Mouse (Mus musculus) retina, postnatal 7 days (tissue): ENCODE results near the gene Arvcf.

Experiments used
- DNase-seq: peaks from one replicate; pipeline ENCODE4 v3.0.0-alpha.2; 2012; ENCODE audit warnings: low read depth, low spot score

Arvcf gene

DNA sequence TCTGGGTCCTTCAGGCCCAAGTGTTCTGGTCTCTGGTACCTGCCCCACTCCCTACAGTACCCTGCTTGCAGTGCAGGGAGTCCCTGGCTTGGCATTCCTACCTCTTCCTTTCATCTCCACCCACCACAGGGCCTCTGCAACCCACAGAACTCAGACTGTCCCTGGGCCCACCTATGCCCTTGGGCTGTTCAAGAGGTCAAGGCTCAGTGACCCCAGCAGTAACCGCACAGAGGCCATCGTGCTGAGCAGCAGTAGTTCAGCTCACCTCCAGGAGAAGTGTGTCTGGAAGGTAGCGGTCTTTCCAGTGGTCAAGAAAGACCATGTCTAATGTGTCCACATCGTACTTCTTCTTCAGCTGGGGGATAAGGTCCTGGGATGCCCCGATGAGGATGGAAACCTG lies 62.4 kb downstream of the Arvcf start:
- no peak for DNase-seq

DNA sequence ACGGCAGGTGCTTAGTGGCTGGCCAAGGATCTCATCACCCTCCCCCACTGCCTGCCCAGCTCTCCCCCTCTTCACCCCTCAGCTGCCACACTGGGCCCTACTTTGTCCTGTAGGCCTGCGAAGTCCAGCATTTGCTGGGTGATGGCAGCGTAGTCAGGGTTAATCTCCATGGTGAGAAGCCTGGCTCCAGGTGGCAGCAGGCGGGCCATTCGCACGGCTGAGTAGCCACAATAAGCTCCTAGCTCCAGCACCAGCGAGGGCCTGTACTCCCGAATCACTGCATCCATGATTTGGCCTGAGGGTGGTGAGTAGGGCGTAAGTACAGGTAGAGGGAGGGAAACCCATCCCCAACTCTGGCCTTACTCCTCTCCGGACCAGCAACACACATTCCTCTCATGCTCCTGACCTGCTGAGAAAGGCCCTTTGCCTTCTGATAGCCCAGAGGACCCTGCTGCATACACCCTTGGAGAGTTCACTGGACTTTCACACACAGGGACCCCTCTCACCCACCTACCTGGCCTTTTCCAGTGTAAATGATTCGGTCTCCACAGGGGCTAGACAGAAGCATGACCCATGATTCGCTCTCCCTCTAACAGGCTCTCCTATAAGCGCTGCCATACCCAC lies 63.2 kb downstream of the Arvcf start:
- DNase-seq = no peak

DNA sequence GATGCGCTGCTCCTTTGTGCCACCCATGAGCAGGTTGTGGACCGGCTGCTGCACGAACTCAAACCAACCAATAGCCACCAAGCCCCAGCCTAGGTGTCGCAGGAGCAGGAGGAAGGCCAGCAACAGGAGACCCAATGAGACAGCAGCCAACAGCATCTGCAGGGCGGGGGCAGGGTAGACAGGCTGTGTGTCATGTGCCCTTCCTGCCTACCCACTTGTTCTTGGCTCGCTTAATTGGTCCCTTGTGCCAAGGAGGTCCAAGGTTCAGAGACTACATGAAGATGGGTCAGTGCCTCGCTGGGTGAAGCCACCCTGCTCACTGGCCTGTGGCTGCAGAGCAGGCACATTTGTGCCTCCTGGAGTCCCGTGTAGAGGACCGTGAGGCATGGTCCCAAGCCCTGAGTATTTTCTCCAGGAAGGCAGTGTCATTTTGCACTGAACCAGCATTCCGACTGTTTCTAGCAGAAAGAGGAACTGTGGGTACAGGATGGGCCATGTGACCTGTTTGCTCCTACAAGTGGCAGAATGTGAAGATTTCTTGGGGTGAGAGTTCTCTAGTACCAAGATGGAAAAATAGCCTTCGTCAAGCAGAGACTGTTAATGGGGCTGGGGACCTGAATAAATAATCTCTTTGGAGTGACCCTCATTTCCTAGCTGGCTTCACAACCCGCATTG lies 64.0 kb downstream of the Arvcf start:
- DNase-seq = no peak

DNA sequence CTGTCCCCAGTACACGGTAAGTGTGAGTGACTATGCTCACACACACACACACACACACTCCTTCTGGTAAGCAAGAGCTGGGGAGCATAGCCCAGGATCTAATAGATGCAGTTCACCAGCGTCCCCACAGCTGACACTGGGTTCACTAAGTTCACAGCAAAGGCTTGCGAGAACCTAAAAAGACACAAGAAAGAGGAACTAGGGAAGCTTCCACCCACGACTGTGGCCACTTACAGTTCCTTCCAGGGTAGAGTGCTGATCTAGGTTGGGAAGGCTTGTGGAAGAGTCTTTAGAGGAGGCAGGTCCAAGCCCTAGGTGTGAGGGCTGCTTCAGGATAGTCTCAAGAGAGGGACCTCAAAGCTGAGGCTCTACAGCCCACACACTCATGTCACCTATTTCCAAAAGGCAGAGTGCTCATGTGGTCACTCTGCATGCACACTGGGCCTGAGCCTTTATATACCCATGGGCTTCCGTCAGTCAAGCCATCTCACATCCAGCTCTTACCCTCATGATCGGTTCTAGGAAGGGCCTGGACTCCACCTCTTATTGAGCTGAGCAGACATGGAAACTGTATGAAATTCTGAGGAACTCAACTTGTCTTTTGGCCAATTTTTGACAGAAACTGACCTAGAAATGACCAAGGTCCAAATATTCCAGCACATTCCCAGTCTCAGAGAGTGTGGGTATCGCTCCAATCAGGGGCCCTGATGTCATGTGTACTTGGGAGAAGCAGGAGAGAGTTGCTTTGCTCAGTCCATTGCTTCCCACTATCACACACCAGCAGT lies 65.2 kb downstream of the Arvcf start:
- DNase-seq = no peak

DNA sequence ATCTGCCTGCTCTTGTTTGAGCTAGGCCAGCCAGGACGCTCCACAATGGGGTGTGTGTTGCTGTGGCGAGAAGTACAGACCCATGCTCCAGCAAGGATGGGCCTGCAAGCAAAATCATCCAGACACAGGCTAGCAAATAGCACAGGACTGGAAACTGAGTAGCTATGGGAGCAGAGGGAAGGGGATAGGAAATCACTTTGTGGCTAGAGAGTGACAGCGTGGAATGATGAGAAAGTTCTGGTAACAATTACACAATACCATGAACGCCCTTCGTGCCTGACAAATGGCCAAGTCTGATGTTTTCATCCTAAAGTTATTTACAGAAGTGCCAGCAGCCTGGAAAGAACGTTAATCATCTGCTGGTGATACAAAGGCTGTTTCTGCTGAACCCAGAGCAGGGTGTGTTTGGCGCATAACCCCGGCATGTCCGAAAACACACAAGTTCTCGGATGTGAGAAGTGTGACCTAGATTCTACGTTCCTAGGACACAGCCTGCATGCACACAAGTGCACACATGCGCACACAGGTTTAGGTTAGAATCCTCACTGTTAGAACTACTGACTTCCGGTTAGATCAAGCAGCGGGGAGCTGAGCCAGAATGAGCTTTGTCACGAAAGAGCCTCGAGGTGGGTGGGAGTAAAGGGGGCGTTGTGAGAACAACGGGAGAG lies 68.2 kb downstream of the Arvcf start:
- DNase-seq = no peak

DNA sequence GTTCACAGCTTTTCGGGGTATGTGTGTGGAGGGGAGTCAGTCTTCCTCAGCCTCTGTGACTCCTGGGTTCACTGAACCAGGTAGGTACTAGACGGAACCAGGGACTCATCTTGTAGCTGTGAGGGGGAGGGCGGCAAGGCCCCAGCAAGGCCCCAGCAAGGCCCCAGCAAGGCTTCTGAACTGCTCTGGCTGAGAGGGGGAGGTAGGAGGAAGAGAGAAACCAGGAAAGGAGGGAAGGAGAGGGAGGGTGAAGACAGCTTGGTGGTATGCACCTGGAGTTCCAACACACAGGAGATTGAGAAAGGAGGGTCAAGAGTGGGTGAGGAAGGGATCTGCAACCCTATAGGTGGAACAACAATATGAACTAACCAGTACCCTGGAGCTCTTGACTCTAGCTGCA lies 68.9 kb downstream of the Arvcf start:
- no peak for DNase-seq

DNA sequence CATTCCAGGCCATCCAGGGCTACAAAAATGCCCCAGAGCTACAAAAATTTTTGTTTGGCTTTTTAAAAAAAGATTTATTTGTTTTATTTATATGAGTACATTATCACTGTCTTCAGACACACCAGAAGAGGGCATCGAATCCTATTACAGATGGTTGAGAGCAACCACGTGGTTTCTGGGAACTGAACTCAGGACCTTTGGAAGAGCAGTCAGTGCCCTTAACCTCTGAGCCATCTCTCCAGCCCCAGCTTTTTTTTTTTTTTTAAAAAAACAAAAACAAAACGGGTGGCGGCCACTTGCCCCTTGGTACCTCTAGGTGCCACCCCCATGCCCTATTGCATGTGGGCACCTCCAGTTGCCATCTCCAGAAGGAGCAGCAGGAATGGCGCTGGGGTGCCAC lies 69.5 kb downstream of the Arvcf start:
- no peak for DNase-seq

DNA sequence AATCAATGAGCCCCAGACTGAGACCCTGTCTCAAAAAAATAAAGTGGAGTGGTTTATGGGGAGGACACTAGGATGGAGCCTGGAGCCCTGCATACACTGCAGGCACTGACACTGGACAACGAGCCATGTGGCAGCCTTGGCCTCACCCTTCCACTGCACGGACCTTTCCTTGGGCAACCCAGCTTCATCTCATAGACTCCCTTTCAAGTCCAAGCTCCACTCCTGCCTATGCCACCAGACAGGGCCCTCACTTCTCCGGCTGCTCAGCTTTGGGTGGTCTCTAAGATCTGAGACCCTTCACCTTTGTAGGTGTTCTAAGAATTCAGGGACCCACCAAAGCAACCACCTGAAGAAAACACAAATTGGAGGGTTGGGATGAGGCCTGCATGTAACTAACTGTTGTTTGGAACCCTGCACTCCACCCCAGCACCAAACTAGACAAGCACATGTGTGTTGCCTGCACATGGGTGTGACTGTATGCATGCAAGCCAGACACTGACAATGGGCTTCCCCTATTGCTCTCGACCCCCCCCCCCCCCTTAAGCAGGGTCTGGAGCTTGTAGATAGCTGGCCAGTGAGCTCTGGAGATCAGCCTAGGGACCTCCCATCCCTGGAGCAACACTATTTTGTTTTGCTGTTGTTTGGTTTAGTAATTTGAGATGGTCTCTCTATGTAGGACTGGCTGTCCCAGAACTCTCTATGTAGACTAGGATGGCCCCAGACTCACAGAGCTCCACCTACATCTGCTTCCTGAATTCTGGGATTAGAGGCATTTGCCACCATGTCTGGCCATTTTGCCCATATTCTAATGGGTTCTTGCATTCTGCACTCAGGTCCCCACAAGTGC lies 71.0 kb downstream of the Arvcf start:
- no peak for DNase-seq

DNA sequence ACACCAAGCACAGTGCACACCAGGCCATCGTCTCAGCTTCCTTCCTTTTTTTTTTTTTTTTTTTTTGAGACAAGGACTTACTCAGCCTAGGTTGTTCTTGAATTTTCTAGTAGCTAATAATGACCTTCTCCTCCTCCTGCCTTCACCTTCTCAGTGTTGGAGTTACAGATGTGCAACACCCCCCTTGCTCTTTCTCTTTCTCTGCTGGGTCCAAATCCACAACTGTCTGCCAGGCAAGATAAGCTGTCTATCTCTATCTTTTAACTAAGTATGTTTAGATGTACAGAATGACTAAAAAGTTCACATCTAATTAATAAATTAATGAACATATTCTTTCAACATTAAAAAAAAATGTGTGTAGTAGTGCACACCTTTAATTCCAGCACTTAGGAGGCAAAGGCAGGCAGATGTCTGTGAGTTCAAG lies 71.6 kb downstream of the Arvcf start:
- DNase-seq = no peak

DNA sequence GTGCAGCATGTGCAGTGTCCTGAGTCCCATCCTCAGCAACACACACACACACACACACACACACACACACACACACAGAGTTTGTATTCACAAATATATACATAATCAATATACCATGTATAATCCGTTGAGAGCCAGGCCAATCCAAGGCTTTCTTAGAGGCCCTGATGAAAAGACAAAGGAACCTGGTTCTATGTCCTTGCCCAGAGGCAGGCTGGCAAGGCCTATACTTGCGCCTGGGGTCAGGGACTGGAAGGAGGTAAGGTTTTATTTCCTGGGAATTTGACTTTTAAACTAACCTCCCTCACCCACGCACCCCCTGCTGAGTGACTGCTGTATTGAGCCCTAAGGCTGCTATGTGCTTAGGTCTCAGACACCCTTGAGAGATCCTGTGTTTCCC lies 72.6 kb downstream of the Arvcf start:
- no peak for DNase-seq

DNA sequence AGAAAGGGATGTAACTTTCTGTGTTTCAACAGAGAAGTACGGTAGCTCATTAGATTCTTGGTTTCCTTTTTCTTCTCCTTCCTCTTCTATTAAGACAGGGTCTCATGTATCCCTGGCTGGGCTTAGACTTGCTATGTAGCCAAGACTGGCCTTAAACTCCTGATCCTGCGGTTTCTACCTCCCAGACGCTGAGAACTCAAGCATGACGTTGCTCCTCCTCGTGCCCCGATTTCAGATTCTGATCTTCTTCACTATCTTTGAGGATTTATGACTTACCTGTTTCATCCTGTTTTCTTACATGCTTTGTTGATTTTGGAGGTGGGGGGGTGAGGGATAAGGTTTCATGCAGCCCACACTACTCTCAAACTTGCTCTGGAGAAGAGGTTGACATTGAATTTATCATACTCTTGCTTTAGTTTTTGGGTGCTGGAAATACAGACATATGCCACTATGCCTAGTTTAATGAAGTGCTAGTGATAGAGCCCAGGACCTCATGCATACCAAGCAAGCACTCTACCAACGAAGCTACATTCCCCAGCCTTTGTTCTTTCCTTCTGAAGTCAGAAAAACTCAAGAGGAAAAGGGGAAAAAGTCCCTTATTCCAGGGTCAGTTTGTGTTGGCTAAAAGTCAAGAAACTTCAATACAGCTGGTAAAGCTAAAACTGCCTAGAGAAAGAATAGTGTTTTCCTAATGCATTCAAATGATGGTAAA lies 75.4 kb downstream of the Arvcf start:
- no peak for DNase-seq

DNA sequence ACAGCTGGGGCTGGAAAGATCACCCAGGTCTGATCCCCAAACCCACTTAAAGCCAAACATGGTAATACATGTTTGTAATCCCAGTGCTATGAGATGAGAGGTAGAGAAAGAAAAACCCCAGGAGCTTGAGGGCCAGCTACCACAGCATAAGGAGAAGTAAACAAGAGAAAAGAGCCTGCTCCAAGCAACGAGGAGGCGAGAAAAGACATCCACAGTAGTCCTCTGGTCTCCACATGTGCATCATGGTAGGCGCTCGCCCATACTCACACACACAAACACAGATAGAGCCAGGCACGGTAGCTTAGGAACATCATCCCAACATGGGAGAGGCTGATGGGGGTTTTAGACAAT lies 75.9 kb downstream of the Arvcf start:
- DNase-seq = no peak

DNA sequence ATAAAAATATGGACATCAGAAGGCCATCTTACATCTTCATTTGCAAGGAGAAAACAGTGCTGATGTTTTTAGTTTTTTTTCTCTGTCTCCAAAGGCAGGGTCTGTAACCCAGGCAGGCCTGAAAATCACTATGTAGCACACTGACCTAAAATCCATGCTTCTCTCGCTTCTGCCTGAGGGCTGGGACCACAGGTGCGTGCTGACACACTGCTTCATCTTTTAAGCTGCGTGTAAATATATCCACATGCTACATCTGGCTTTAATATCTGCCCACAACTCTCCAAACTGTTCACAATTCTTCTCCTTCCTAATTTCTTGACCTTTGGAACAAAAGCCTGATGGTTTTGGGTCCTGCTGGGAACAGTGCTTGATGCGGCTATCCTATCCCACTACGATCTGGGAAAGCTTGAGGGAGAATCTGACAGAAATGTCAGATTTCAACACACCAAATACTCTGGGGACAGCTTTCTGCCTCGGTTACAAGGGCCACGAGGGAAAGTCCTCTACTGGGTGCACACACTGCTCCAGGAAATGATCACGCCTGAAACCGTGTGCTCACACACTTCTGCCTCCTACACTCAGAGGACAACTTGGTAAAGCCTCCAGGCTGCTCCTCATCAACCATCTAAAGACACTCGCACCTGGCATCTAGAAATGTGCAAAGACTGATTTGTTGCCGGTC lies 76.5 kb downstream of the Arvcf start:
- no peak for DNase-seq

DNA sequence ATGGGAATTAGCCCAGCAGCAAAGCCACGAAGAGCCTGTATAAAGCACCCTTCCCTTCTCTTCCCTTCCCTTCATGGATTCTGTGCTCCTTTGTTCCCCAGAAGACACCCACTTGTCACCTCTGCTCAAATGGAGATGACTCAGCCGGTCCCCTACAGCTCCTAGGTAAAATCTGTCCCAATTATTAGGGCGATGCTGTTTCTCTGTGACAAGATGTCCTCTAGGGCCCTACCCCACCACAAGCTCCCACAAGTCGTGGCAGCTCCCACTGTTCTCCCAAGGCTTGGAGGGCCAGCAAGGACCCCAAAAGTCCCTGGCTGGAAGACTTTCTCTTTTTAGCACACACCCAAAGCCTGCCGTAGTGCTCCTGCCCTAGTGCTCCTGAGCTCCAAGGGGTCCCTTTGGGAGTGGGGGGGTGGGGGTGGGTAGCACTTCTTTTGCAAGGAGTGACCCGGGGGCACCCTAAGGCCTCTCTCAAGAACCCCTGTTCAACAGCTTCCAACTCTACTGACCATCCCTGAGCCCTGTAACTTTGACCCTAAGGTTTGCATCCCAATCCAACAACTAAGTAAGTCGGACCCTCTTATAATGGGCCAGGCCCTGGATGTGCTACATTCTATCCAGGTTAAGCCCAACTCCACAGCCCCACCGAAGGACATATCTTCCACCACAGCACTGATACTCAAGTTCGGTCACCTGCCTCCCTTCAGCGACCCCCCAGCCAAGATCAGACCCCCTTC lies 77.7 kb downstream of the Arvcf start:
- DNase-seq = no peak

DNA sequence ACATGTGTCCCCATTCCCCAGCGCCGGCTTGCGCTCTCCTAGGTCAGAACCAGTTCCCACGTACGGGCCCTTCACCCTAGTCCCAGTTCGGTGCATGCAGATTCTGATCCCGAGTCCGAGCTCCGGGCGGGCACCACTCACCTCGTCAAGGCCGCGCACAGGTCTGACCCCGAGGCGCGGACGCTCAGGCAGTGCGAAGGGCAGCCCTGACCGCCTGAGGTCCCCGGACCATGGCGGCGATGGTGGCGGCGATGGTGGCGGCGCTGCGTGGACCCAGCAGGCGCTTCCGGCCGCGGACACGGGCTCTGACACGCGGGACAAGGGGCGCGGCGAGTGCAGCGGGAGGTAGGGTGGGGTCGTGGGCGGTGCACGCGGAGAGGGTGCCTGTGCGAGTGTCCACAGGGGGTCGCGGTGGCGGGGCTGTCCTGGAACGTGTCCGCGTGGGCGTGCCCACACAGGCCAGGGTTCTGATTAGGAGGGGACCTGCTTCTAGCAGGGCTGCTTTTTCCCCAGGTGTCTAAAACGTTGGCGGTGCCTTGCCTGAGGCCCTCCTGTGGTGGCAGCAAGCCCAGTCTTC lies 78.3 kb downstream of the Arvcf start, which contains the start of gene Txnrd2:
Gene Txnrd2, plus strand, starts transcription at position 170 of the 577 bp plus-strand sequence.
- DNase-seq = peak; percentile 47

DNA sequence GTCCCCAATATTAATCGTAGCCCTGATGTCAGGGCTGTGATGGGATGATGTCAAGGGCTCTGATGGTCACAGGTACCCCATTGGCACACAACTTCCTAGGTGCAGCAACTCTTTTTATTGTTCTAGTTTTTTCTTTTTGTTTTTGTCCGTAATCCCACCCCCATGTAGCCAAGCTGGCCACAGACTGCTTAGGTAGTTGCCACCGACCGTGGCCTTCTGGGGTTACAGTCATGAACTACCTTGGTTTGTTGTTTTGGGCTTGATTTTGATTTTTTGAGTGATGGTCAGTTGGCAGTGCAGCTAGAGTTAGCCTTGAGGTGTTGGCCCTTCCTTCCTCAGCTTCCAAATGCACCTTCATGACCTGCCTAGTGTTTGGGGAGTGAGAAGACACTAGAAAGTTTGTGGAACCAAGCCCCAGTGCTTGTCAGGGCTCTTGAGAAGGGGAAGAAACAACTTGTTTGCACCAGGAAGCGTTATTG lies 78.9 kb downstream of the Arvcf start, which contains the start of gene Comt:
Gene Comt, minus strand, starts transcription at position 51 of the 479 bp plus-strand sequence.
- DNase-seq = no peak

DNA sequence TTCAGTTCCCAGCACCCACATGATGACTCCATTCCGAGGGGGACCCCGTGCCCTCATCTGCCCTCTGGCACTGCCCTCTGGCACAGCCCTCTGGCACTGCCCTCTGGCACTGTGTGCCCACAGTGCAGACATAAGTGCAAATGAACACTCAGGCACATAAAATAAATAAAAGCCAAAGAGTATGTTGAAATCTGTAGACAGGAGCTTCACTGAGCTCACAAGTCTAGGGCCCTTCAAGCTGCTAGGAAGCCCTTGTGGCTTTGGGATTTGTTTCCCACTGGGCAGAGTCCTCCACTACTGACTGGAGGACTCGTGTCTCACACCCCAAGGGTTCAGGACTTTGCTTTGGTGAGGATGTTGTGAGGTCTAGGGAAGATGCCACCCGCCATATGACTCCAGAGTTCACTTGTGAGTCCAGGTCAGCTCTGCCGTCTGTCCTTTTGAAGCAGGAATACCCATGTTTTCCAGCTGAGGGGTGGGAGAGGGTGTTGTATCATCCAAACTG lies 80.1 kb downstream of the Arvcf start:
- DNase-seq = no peak

DNA sequence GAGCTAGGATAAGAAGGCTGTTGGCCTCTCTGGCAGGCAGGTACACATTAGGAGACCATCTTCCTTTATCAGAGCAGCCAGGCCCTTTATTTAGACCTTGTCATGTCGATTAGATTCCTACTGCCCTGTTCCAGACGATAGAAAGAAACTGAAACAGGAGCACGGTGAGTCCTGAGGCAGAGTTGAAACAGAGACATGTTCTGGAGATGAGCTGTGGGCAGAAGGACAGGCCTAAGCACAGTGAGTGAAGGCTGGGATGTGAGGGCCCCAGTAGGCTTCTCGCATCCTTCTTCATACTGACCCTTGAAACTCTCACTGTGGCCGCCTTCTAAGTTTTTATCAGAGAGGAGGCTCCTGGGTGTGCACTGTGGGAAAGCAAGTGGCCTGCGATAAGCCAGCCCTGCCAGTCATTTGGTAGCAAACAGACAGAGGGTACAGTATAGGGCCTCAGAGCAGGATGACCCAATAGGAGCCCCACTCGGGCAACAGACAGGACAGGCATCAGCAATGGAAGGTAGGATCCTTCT lies 80.6 kb downstream of the Arvcf start:
- no peak for DNase-seq
